Mouse (Mus musculus) adrenal gland, adult 2 months (tissue): Measurements from ENCODE around the gene Nckap5. TPM values are rescaled to one million over a fixed set of nuclear protein-coding genes. Genes with fewer than 3 reads are reported as not detected.
"Not testable (repeated sequence)": the region's sequence is repeated elsewhere in the genome, so short reads cannot be mapped to it uniquely, and the experiment has no call there.

Experiments
- DNase-seq: peaks from one replicate; pipeline ENCODE4 v3.0.0; 2021
- long read RNA-seq: library from polyadenylated mRNA; stranded (forward); transcript quantifications from one replicate; pipeline ENCODE4 v2.0.0, GENCODE M21; 2021
- polyA plus RNA-seq: library from polyadenylated mRNA; depleted of rRNA; stranded (reverse); fragments of >200 nt; gene quantifications from 2 replicates; pipeline ENCODE4 v1.2.3, GENCODE M21; 2012; rRNA removed
- total RNA-seq, 2 experiments: library from RNA; stranded (reverse); gene quantifications; 2 replicates each; pipeline ENCODE4 v1.2.3; 2021

The Nckap5 gene
- total RNA-seq (10 to 100 TPM; 49.0 to 74.8 TPM), polyA plus RNA-seq (21.9 and 27.1 TPM in 2 replicates)
- long read RNA-seq, partial matches to known transcripts = 2 of 89 reads
- long read RNA-seq, other reads (novel, unspliced or antisense) = 87 of 89 reads

DNA sequence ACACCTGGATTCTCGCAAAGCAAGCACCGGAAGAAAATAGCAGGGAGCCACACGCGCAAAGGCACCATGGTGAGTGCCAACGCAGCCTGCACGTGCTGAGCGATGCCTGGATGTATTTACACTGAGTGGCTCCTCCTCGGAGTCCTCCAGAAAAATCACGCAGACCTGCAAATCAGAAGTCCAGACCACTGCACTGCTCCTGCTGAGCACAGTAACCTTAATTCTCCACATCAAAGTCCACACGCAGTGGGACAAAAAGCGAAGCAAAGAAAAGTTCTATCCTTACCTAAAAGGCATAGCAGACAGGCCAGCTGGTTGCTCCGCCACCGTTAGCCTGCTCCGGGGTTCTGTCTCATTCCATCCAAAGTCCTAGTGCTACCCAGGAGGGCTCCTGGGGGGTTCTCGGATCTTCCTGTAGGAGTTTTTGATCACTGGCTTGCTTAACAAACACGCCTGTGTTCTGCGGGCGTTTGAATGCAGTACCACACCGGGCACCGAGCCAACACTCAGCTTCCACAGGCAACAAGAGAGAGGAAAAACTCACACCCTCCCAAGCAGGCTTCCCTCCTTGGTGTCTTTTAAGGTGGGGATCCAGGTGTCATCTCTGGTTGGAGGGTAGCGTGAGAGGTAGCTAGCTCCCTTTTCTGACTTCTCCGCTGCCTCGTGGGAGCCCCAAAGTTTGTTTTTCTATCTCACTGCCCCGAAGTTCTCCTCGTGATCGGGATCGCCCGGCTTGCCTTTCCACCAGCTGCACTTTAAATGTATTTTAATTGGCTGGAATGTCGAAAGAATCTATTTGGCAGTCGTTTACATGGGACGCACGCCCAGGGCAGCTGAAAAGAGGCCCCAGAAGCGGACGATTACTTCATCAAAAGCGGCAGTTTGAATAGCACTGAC is at the start of gene Nckap5:
Nckap5 (minus strand) TSS at position 769 of the 897 bp plus-strand sequence.
- DNase-seq = peak; percentile 72

DNA sequence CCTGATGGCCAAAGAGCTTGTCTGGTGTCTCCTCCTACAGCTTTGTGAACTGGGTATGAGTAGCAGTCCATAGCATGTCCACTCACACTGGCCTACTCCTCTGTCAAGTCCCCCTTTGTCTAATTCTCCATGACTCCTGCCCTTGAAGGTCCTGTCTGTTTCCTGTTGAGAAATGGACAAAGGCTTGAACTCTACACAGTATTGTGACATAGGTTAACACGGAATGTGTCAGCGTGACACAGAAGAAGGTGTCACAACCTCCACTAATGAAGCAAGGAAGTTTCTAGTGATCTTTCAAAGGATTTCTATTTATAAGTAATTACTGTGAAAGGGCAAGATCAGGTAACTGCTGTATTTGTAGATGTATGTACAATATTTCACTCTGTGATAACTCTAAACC is 46.9 kb upstream of the Nckap5 start:
- DNase-seq = no peak

DNA sequence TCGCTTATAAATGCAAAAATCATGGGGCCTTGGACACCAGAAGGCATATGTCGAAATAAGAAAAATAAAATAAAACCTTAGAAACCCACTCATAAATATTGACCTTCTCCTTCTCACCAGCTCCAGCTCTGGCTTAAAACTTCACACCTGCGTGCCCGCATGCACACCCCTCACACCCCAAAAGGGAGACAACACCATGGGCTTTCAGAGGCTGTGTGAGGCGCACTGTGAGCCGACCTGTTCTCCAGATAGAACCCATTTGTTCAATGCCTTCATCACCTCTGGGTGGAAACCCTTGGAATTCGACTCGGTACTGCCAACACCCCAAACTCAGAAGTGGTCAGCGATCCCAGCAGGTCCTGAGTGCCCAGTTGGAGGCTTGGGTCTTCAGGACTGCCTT is 37.8 kb upstream of the Nckap5 start:
- no peak for DNase-seq

DNA sequence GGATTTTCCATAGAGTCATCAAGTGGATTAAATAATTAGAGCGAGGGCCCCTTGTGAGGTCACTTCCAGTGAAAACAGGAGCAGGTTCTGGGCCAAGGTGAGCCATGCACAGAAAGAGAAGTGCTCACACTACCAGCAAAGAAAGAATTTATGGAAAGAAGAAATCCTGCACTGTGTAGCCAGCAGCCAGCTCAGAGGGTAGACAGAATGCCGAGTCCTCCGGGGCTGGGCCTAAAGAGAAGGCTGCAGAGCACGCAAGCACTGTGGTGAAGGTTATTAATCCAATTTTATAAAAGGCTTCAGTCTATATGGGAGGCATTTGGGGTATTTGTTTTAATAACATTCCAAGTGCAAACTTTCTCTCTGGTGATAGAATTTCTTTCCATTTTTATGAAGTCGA is 37.3 kb upstream of the Nckap5 start:
- no peak for DNase-seq

DNA sequence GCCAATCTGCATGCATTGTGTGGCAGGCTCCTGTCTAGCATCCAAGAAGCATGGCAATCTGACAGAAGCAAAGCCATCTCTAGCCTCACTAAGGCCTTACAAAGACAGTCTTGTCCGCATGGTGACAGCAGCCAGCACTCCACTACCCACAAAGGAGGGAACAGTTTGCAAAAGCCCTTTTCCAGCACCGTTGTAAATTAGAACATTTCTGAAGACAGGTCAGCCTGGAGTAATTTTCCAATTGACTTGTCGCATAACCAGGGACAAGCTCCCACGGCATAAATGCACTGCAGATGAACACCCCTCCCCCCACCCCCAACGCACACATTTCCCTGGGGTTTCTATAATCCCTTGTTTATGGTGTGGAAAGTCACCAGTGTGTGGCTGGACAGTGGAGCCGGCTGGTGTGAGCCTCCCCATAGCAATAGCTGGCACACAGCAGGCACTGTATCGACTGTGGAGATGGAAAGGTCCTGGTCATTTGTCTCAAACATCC is 35.0 kb upstream of the Nckap5 start:
- no peak for DNase-seq

DNA sequence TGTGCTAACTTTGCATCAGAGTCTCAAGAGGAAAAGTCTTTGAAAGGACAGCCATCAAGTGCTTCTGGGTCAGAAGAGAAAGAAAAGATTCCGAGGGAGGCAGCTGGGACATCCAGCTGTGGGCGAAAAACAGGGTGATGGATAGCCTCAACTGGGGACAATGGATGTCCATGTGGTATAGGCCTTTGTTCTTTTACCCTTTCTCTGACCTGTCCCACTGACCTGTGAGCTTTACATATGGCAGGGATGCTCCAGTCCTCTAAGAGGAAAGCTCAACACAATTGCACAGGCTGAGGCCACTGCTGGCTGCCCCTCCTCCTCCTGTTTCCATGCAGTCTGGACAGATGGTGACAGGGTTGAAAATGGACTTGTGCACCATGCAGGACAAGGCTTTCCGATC is 31.2 kb upstream of the Nckap5 start:
- DNase-seq = no peak

DNA sequence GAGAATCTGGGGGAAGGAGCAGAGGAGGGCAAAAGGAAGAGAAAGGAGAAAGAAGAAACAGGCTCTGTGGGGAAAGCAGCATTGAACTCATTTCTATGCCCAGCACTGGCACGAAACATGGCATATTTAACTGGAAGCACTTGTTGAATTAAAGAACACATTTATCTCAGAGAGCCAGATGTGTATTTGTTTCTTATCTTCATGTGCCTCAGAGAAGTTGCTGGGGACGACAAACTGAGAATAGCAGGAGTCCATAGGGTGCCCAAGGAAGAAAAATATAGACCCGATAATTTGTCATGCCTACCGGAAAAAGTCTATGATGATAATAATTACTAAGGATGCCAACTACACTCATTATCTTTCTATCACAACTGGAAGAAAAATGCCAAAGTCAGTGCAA is 29.9 kb upstream of the Nckap5 start:
- no peak for DNase-seq

DNA sequence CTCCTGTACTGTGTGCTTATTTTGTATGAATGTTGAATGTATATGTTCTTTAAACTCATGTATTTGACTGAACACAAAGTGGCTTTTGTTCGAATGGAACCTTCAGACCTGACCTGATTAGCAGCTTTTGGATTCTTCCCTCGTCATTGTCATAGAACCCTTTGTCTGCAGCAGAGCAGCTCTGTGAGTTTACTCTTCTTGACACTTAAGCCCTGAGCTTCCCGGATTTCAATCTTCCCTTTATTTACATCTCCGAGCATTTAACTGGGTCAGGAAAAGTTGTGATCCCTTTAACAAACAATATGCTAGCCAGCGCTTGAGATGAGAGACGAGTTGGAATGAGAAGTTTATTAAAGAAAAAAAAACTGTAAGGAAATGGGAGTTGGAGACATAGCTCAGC is 18.9 kb upstream of the Nckap5 start:
- no peak for DNase-seq

DNA sequence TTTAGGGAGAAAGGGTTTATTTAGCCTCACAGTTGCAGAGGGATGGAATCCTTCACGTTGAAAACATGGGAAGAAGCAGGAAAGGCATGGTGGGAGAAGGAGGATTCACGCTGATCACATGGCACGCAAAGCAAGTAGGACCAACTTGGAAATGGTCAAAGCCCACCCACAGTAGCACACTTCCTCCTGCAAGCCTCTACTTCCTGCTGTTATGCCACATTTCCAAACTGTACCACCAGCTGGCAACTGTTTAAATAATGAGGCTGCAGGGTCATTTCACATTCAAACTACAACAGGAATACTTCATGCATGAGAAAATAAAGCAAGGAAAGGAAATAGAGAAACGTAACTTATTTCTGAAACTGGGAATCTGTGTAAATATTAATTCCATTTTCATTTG is 15.7 kb upstream of the Nckap5 start:
- no peak for DNase-seq

DNA sequence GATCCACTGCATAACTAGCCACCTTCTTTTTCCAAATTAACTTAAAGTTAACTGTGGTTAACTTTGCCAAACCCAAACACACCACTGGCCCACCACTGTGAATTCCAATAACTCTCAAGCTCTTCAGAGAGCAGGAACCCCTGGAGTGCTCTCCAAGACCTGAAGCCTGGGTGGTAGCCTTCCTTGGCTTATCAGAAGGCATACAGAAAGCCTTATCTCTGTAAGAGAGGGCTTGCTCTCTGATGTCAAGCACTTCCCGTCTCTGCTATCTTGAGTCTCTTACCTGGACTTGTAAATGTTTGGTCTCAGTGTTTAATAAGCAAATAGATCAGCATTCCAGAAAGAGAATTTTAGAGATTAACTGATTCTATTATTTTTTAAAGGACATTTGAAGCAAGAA is 2.3 kb upstream of the Nckap5 start:
- DNase-seq = no peak

DNA sequence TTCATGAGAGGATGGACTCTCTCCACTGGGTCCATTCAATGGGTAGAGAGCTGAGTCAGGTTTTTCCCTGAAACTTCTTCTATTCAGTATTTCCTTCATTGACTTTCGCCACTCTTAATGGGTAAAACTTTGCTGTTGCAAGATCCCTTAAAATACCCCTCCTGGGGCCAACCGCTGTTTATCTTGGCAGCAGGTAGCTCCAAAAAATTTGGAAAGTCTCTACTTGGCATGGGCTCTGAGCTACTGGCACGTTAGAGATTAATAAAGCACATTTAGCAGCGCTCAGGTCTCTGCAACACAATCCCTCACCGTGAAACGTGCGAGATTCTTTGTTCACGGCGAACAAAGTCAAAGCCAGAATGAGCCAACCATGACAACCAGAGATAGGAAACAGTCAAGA is 1.6 kb downstream of the Nckap5 start:
- peak; percentile 14 for DNase-seq

DNA sequence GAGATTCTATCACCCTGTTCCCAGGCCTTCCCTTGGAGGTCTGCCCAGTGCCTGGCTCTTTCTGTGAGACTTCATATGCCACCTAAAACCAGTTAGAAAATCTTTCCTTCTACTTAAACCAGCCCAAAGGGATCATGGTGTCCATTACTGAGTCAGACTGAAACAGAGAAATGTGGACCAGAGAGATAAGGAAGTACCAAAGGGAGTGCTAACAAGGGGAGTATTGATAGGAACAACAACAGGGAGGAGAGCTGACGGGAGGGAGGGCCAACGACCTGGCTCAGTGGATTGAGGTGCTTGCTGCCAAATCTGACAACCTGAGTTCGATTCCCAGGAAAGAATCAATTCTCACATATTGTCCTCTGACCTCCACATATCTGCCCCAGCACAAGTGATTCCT is 5.8 kb downstream of the Nckap5 start:
- DNase-seq = no peak

DNA sequence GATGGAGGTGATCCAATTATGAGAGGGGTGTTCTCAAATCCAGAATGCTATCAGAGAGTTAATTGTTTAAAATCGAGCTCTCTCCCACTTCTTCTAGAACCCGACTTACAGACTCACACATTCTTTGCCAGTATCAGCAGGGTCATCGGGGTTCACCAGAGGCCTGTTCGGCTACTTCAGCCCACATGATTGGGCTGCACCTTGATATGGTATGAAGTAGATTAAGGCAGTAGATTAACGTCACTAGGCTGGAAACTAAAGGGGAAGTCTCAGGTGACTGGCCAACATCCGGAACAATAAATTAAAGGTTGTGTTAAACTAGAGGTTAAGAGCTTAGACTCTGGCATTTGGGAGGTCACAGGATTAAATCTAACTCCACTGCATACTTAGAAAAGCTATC is 8.4 kb downstream of the Nckap5 start:
- no peak for DNase-seq

DNA sequence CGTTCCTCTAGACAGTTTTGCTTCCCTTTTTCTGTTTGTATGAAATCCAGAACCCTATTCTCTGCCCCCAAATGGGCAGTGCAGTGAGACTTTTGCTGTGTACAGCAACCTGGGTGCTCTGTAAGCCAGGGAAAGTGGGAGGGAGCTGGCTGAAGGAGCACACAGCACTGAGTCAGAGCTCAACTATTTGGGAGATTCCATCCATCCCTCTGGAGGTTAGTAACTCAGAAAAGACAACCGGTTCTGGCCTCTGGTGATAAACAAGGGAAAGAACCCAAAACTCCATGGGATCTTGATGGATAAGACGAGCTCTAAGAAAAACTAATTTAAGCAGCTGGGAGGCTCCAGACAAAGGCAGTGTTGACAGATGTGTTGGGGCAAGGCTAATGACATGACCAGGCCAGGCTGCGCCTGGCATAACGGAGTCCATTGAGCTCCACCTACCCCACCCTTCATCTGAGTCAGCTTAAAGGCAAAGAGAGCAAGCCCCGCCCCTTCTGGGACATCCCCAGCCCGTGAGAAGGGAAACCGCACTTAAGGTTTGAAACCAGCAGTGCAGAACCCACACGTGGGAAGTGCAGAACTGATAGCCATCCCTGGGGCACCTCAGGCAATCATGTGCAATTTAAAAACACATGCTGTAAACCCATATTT is 13.1 kb downstream of the Nckap5 start:
- peak; percentile 67 for DNase-seq

DNA sequence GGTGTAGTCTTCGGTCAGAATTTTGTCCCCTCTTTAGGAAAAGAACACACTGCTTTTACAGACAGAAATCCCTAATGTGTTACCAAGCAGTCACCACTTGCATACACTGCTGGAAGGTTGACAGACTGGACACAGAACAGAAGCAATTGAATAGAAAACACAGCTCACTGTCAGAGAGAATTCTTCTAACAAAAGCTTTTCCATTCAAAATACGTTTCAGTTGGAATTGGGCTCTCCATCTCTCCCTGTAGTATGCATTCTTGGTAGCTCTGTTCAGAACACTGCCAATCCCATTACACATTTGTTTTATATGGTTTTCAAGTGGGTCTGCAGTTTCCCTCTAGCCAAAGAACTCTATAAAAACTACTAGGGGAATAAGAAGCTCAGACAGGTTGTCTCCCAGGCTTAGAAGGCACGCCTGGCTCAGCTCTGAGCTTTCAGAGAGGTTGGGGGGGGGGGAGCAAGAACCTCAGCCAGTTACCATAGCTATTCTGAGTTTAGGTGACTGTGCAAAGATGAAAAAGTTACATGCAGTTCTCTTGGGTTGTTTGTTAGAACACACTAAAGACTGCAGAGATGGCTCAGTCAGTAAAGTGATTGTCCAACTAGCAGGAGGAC is 23.5 kb downstream of the Nckap5 start:
- DNase-seq = no peak

DNA sequence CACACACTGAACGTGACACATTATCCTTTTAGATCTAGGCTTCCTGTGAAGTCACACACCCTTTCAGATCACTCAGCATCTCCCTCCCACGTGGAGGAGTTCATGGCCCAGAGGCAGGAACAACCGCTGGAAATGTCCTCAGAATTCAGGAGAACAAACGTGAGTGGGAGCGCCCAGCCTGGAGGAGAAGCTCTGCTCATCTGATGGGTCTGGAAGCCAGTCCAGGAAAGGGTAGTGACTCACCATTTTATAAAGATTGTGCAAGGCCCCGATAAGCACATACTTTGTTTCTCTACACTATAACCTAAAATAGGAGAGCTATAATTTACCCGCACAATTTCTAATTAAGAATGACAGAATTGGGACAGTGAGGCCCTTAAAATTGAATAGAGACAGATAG is 24.1 kb downstream of the Nckap5 start:
- peak; percentile 41 for DNase-seq

DNA sequence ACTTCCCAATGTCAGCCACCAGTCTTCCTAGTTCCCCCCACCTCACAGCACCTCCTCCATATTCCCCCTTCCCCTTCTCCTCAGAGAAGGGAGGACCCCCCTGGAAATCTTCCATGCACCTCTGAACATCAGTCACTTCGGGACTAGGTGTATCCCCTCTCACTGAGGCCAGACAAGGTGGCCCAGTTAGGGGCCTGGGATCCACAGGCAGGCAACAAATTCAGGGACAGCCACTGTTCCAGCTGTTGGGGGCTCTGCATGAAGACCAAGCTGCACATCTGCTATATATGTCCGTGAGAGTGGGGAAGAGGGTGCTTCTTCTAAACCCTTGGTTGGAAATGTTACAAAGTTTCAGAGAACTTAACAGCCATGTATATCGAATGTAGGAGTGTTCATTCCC is 28.2 kb downstream of the Nckap5 start:
- DNase-seq = no peak

DNA sequence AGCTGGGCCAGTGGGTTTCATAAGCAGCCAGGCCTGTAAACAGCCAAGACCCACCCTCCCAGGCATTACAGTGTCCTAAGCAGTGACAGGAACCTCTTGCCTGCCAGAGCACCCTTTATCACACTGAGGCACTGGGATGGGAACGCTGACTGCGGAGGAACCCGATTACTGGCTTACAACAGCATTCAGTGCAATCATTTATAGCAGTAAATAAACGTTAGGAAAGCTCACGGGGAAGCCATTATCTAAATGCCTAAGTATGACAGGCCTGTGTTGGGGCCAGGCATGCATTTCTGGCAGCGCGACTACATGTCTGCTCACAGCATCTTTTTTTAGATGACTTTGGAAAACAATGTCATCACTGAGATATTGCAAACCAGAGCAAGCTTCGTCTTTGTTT is 28.9 kb downstream of the Nckap5 start:
- DNase-seq = no peak

DNA sequence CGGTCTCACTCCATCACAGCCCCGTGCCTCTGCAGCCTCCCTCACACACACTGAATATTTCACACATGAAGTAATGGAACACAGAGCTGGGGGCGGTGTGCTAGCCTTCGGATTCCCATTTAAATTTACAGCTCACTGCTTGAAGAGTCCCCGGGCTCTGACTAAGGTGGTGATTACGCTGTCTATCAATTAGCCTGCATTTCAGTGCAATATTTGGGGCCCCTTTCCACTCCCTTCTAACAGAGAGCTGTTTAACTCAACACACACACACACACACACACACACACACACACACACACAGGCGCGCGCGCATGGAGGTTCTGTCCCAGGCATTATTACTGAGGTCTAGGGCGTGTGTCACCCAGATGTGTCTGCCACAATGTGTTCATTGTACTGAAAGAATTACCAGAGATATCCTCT is 31.2 kb downstream of the Nckap5 start:
- no peak for DNase-seq

DNA sequence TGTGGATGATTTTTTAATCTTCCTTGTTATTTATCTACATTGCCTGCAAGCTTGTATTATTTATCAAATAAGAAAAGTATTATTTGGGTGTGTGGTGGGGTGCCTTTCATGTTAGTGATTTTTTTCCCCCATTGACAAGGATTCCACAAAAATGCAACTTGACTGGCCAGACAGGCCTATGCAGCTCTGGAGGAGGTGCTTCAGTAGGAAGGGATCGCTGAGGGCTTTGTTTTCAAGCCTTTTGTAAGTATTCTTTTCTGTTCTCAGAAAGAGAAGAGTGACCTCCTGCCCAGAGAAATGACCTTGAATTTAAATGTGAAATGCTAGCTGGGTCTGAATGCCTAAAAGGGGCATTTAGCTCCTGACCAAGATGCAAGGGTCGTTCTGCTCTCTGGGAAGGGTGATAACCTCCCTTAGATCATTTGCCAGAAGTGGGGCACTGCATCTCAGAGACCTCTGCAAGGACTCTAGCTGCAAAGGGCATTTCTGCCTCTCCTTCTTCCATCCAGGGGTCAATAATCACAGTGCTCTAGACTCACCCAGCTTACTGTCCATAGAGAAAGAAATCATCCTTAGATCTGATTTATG is 50.2 kb downstream of the Nckap5 start:
- DNase-seq = not testable (repeated sequence)

DNA sequence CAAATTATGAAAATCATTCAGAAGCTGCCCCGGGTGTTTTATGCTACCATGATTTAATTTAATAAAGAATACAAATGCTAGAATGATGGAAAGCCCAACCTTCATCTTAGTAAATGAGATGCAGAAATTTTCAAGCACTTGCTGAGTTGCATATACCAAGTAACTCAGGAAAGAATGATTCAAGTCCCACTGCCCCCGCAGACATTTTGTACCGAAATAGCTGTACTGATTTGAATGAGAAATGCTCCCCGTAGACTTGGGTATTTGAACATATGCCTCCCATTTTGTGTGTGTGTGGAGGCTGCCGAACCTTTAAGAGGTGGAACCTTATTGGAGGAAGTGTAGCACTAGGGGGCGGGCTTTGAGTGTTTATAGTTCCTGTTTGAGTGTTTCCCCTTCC is 56.7 kb downstream of the Nckap5 start:
- not testable (repeated sequence) for DNase-seq

DNA sequence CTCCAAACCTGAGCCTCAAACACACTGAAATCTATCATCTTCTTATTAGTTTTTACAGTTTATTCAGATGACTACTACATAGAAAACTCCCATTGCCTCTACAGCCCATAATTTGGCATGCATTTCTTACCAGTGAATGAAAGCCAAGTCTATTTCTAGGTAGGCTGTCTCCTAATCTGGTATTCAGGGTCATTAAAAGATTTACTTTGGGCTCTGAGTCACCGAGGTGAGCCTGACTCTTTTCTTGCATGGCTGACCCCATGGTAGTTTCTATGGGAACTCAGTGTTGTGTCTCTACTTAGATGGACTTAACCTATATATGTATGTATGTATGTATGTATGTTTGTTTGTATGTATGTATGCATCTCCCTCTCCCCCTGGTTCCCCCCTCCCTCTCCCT is 63.6 kb downstream of the Nckap5 start:
- DNase-seq = peak; percentile 34
